Mouse (Mus musculus): ENCODE data around the gene Actr10. TPM values are rescaled to one million over a fixed set of nuclear protein-coding genes. Genes with fewer than 3 reads are reported as not detected.

Actr10 gene
- total RNA-seq (2014; rRNA removed) (105 and 112 TPM in 2 replicates), polyA plus RNA-seq (2015; fragmentation: Nextera tagmentation; extraction: Ambion mirVana) (196 and 282 TPM in 2 replicates)

- WGBS = under 1% methylated on average over 59 of the region's 59 CpGs
- peak within 1 kb of the TSS; percentile 93 for H3K4me3 ChIP-seq (ENCODE audit: low read depth, low read length)
- DNase-seq (peak; percentile 98), ATAC-seq (peak; percentile 99)
- peak within 1 kb of the TSS; percentile 88 for H3K27ac ChIP-seq (ENCODE audit: low read depth, low read length)
- H3K36me3 ChIP-seq (ENCODE audit: insufficient read depth) = peaks cover 5% of the 10 kb centered on the region
- peak within 1 kb of the TSS; percentile 93 for H3K9ac ChIP-seq
- no peak for TF ChIP-seq CTCF (IDR thresholded peaks at IDR 0.05; ENCODE audit: low read depth)
- H3K27me3 ChIP-seq (ENCODE audit: insufficient read depth, low read length) = no peaks in the 10 kb centered on the region
- H3K9me3 ChIP-seq (ENCODE audit: low read length) = no peaks in the 10 kb centered on the region
- H3K4me2 ChIP-seq (ENCODE audit: low read depth) = peak within 1 kb of the TSS; percentile 68
- H3K4me1 ChIP-seq (ENCODE audit: insufficient read depth) = no peaks in the 10 kb centered on the region
Observed at GRCm38 (mm10) chr12:70937571-70938384, at the start of gene Actr10. Actr10 (plus strand) TSS chr12:70937857.

- no peak for DNase-seq
- no peaks in the 10 kb centered on the region for H3K27me3 ChIP-seq (ENCODE audit: insufficient read depth, low read length)
- no peak overlapping the region for H3K27ac ChIP-seq (ENCODE audit: low read depth, low read length)
- no peaks in the 10 kb centered on the region for H3K4me1 ChIP-seq (ENCODE audit: insufficient read depth)
- H3K36me3 ChIP-seq (ENCODE audit: insufficient read depth) = peaks cover 33% of the 10 kb centered on the region
- no peak overlapping the region for H3K9ac ChIP-seq
- 70% methylated on average over 5 of the region's 5 CpGs for WGBS
- no peaks in the 10 kb centered on the region for H3K9me3 ChIP-seq (ENCODE audit: low read length)
- no peak overlapping the region for H3K4me3 ChIP-seq (ENCODE audit: low read depth, low read length)
- no peak overlapping the region for H3K4me2 ChIP-seq (ENCODE audit: low read depth)
- ATAC-seq = no peak
- no peak for TF ChIP-seq CTCF (IDR thresholded peaks at IDR 0.05; ENCODE audit: low read depth)
Observed at GRCm38 (mm10) chr12:70890405-70890804, 47.3 kb upstream of the Actr10 start.

DNA sequence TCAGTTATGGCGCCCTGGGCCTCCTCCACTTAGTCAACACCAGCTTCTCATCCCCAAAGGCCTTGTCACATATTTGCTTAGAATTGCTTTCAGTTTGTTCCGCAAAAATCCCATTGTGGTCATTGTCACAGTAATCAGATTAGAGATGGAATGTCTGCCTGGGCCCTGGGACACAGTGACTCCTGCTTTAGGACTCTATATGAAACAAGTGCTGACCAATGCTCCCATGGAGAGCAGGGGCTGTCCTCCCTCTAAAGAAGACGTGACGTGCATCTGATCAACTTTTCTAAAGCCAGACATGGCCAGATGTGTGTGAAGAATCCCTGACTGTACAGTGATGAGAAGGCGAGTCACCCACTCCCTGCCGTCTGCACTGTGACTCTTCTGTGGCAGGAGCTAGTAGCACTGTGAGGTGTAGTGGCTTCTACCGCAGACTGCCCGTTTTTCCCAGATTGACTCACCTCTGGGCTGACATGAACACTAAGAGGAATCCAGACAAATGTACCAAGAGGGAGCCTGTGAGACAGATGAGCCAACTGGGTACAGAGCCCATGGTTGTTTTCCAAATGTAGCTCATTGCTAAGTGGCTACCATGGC is 46.7 kb upstream of the Actr10 start:
- Histone ChIP-seq H3K4me3 (ENCODE audit: low read depth, low read length) (no peak overlapping the region), H3K4me1 (ENCODE audit: insufficient read depth) (no peaks in the 10 kb centered on the region), H3K27ac (ENCODE audit: low read depth, low read length) (no peak overlapping the region), H3K9ac (no peak overlapping the region), H3K27me3 (ENCODE audit: insufficient read depth, low read length) (no peaks in the 10 kb centered on the region), H3K36me3 (ENCODE audit: insufficient read depth) (peaks cover 36% of the 10 kb centered on the region), H3K4me2 (ENCODE audit: low read depth) (no peak overlapping the region), H3K9me3 (ENCODE audit: low read length) (no peaks in the 10 kb centered on the region)
- TF ChIP-seq CTCF (IDR thresholded peaks at IDR 0.05; ENCODE audit: low read depth) = no peak
- ATAC-seq (no peak), DNase-seq (no peak)
- WGBS = 85% methylated on average over 8 of the region's 8 CpGs

- no peak for TF ChIP-seq CTCF (IDR thresholded peaks at IDR 0.05; ENCODE audit: low read depth)
- H3K9me3 ChIP-seq (ENCODE audit: low read length) = no peaks in the 10 kb centered on the region
- peaks cover 49% of the 10 kb centered on the region for H3K36me3 ChIP-seq (ENCODE audit: insufficient read depth)
- H3K4me1 ChIP-seq (ENCODE audit: insufficient read depth) = no peaks in the 10 kb centered on the region
- no peak overlapping the region for H3K9ac ChIP-seq
- 89% methylated on average over 7 of the region's 7 CpGs for WGBS
- no peak overlapping the region for H3K4me3 ChIP-seq (ENCODE audit: low read depth, low read length)
- H3K27me3 ChIP-seq (ENCODE audit: insufficient read depth, low read length) = no peaks in the 10 kb centered on the region
- DNase-seq = no peak
- ATAC-seq = no peak
- H3K4me2 ChIP-seq (ENCODE audit: low read depth) = no peak overlapping the region
- no peak overlapping the region for H3K27ac ChIP-seq (ENCODE audit: low read depth, low read length)
Observed at GRCm38 (mm10) chr12:70895275-70895674, 42.4 kb upstream of the Actr10 start.

DNA sequence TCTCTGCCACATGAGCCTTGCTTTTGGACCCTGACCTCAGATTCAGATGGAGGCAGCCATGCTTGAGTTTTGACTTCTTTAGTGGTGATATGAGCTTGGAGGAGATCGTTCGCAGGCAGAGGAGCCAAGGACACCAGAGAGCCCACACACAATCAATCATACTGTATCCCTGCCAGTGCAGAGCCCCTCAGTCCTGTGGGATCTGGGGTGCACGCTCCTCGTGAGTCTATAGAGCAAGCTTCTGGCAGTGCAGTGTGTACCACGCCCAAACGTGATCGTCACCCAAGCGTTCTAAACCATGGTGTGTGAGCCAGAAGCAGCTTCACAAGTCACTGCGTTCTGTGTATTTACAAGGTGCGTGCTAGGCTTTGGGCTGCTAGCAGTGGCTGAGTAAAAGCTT is 41.6 kb upstream of the Actr10 start:
- Histone ChIP-seq H3K4me1 (ENCODE audit: insufficient read depth) (no peaks in the 10 kb centered on the region), H3K27ac (ENCODE audit: low read depth, low read length) (no peak overlapping the region), H3K36me3 (ENCODE audit: insufficient read depth) (peaks cover 42% of the 10 kb centered on the region), H3K27me3 (ENCODE audit: insufficient read depth, low read length) (no peaks in the 10 kb centered on the region), H3K9ac (no peak overlapping the region), H3K9me3 (ENCODE audit: low read length) (no peaks in the 10 kb centered on the region), H3K4me3 (ENCODE audit: low read depth, low read length) (no peak overlapping the region), H3K4me2 (ENCODE audit: low read depth) (no peak overlapping the region)
- WGBS = 87% methylated on average over 10 of the region's 10 CpGs
- ATAC-seq (no peak), DNase-seq (no peak)
- TF ChIP-seq CTCF (IDR thresholded peaks at IDR 0.05; ENCODE audit: low read depth) = no peak

DNA sequence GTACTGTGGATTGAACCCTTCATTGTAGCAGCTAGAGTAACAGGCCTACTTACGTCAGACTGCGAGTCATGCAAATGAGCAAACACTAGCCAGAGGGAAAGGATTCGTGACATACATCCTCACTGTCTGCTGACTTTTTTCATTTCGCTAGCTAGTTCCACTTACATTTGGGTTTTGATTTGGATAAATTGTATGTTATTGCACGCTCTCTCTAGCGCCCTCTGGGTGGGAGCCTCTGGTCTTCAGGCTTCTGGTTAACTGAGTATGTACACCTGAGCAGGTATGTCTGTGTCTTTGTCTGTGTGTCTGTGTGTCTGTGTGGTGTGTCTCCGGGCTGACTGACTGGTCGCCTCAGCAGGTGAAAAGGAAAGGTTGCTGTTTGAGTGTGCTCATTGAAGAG is 40.2 kb upstream of the Actr10 start:
- ATAC-seq = no peak
- peak; percentile 57 for TF ChIP-seq CTCF (IDR thresholded peaks at IDR 0.05; ENCODE audit: low read depth)
- DNase-seq = no peak
- Histone ChIP-seq H3K27me3 (ENCODE audit: insufficient read depth, low read length) (no peaks in the 10 kb centered on the region), H3K4me3 (ENCODE audit: low read depth, low read length) (no peak overlapping the region), H3K36me3 (ENCODE audit: insufficient read depth) (peaks cover 38% of the 10 kb centered on the region), H3K9me3 (ENCODE audit: low read length) (no peaks in the 10 kb centered on the region), H3K4me2 (ENCODE audit: low read depth) (no peak overlapping the region), H3K9ac (no peak overlapping the region), H3K27ac (ENCODE audit: low read depth, low read length) (no peak overlapping the region), H3K4me1 (ENCODE audit: insufficient read depth) (no peaks in the 10 kb centered on the region)
- 70% methylated on average over 8 of the region's 8 CpGs for WGBS

DNA sequence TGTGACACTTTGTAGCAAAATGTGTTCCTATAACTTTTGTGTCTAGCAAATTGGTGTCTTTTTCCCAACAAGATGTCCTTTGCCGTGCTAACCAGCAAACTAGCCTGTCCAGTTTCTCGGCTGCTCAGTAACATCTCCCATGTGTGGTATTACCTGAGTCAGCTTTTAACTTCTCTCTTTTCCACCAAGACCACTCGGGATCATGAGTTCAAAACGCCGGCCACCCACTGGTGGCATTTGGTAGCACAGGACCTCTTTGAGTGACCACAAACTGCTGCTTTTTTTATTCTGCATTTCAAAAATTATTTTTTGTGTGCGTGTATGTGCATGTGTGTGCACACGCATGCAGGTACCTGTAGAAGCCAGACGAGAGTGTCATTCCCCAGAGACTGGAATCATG is 39.2 kb upstream of the Actr10 start:
- DNase-seq (no peak), ATAC-seq (no peak)
- no peak overlapping the region for H3K9ac ChIP-seq
- no peak overlapping the region for H3K4me2 ChIP-seq (ENCODE audit: low read depth)
- peaks cover 33% of the 10 kb centered on the region for H3K36me3 ChIP-seq (ENCODE audit: insufficient read depth)
- no peak overlapping the region for H3K4me3 ChIP-seq (ENCODE audit: low read depth, low read length)
- no peaks in the 10 kb centered on the region for H3K9me3 ChIP-seq (ENCODE audit: low read length)
- 85% methylated on average over 8 of the region's 8 CpGs for WGBS
- H3K27ac ChIP-seq (ENCODE audit: low read depth, low read length) = no peak overlapping the region
- no peaks in the 10 kb centered on the region for H3K4me1 ChIP-seq (ENCODE audit: insufficient read depth)
- no peaks in the 10 kb centered on the region for H3K27me3 ChIP-seq (ENCODE audit: insufficient read depth, low read length)
- peak; percentile 33 for TF ChIP-seq CTCF (IDR thresholded peaks at IDR 0.05; ENCODE audit: low read depth)

Measured in forebrain, postnatal 0 days (tissue).